Mouse (Mus musculus) erythroblast, adult 5-6 weeks (primary cell): ENCODE results near the gene Flii. TPM values are rescaled to one million over a fixed set of nuclear protein-coding genes. Genes with fewer than 3 reads are reported as not detected.
A peak's percentile ranks its signal among the peaks of the same experiment; 100 is the strongest.

ENCODE experiments used
- ATAC-seq: replicated peaks from 2 replicates; pipeline ENCODE4 v1.8.0; 2016; ENCODE audit warnings: moderate number of reproducible peaks, mild to moderate bottlenecking, moderate TSS enrichment, inconsistent platforms; ENCODE audit not compliant: poor library complexity, low FRiP score, severe bottlenecking
- total RNA-seq, 2 experiments: library from RNA; stranded (forward) in 1 of 2; stranded (reverse) in 1 of 2; fragments of 150-400 nt in 1 of 2; fragments of 200-764, 138-1000 nt in 1 of 2; gene quantifications; 2 replicates each; pipeline versions ENCODE4 v1.2.3 to v1.2.4; 2015 to 2017; ENCODE audit warnings: low replicate concordance in 2 of 2

The Flii gene
- total RNA-seq, 2 experiments from 2014 or later: 26.9 to 66.9 TPM

- peak; percentile 7 for ATAC-seq
Observed at GRCm38 (mm10) chr11:60727392-60728140, 503 bp upstream of the Flii start.

GRCm38 (mm10) chr11:60719263-60719662, 7.8 kb downstream of the Flii start:
- no peak for ATAC-seq

GRCm38 (mm10) chr11:60715833-60716232, 11.2 kb downstream of the Flii start:
- no peak for ATAC-seq

DNA sequence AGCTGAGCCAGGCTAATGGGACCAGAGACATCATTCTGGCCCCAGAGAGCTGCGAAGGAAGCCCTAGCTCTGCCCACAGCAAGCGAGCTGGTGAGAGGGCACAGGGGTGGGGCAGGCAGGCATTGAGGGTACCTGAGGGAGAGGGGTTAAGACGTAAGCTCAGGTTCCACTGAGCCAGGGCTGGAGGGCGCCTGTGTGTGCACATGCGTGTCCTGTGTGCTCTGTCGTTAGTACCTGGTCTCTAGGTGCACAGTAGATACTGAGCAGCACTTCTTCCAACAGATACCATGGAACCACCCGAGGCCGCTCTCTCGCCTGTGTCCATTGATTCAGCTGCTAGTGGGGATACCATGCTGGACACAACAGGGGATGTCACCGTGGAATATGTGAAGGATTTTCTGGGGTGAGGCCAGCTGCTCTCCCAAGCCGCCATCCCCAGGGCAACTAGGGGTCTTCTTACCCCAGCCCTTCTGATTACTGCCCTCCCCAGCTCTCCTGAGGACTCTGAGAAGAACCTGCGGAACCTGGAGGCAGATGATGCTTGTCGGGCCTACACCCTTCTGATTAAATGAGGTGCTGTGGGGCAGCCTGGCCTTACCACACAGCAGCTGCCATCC, 14.3 kb downstream of the Flii start:
- ATAC-seq: no peak

DNA sequence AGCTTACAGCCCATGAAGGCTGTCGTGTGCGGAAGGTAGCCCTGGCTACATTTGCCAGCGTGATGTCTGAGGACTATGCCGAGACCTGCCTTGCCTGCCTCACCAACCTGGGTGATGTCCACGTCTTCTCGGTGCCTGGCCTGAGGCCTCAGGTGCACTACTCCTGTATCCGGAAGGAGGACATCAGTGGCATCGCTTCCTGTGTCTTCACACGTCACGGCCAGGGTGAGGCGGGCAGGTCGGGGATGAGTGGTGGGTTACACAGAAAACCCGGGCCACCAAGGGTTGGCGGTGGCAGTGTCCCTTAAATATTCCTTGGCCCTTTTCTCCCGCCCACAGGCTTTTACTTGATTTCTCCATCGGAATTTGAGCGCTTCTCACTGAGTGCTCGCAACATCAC, 15.0 kb downstream of the Flii start:
- ATAC-seq: no peak

GRCm38 (mm10) chr11:60711218-60711617, 15.8 kb downstream of the Flii start:
- no peak for ATAC-seq

DNA sequence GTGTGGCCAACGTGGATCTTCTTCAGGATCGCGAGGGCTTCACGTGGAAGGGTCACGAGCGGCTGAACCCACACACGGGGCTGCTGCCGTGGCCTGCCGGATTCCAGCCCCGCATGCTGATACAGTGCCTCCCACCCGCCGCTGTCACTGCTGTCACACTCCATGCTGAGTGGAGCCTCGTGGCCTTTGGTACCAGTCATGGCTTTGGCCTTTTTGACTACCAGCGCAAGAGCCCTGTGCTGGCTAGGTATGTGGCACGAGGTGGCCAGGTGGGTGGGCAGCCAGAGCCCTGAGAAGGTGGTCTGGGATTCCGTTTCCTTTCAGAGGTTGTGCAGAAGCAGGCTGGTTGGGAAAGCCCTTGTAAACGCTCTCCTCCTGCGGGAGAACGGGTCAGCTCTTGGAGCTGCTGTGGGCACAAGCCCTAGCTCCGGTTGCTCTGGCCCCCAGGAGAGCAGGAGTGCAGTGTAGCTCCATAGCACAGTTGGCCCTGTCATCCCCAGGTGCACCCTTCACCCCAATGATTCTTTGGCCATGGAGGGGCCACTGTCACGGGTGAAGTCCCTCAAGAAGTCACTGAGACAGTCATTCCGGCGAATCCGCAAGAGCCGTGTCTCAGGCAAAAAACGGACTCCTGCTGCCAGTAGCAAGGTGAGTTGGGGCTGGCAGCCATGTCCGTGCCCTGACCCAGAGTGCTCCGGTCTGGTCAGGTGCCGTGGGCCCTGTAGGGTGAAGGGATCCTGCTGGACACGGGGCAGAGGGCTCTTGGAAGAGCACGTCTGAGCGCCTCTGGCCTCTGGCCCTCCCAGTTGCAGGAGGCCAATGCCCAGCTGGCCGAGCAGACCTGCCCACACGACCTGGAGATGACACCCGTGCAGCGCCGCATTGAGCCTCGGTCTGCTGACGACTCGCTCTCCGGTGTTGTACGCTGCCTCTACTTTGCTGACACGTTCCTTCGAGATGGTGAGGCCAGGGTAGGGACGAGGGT, 17.3 kb downstream of the Flii start:
- ATAC-seq: no peak

GRCm38 (mm10) chr11:60708631-60709030, 18.4 kb downstream of the Flii start:
- ATAC-seq: no peak

DNA sequence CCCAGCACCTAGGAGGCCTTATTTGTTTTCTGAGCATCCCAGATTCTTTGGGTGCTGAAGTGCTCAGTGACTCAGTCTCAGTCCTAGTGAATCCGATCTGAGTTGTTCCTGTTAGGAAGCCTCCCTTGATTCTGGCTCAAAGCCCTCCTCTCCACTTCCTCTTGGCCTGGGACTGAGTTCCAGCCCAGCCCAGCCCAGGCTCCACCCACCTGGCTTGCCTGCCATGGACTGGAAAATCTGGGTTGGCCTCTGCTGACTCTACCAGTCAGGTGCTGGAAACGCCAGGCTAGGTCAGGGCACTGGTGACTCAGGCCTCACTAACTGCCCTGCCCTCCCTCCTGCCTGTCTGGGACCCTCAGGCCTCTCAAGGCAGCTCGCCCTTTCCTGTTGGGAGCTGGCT, 19.4 kb downstream of the Flii start:
- ATAC-seq: no peak

DNA sequence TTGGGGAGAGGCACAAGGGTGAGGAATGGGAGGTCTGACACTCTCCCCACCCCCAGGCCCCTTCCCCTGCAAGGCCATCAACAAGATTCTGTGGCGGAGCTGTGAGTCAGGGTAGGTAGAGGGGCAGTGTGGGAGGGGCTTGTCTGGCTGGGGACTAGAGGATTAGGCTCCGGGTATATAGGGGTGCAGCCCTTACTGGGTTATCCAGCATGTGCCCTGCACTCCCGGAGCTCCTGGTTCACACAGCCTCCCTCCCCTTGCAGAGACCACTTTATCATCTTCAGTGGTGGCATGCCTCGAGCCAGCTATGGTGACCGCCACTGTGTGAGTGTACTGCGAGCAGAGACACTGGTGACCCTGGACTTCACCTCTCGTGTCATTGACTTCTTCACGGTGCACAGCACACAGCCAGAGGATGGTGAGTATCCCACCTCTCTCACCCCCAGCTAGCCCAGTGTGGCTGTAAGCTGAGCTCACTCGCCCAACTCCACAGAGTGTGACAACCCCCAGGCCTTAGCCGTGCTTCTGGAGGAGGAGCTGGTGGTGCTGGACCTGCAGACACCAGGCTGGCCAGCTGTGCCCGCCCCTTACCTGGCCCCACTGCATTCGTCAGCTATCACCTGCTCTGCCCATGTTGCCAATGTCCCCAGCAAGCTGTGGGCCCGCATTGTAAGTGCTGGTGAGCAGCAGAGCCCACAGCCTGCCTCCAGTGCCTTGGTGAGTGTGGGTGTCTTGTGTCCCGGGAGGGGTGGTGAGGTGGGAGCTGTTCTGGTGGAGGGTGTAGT, 20.2 kb downstream of the Flii start:
- no peak for ATAC-seq

DNA sequence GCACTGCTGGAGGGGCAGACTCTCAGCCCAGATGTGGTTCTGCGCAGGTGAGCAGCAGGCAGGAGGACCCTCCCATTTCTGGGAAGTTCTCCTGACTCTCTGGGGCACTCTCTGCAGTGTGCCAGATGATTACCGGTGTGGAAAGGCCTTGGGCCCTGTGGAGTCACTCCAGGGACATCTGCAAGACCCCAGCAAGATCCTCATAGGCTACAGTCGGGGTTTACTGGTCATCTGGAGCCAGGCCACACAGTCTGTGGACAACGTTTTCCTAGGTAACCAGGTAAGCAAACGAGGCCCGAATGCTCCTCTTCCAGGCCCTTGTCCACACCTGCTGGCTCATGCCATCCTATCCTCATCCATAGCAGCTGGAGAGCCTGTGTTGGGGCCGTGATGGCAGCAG, 21.0 kb downstream of the Flii start:
- no peak for ATAC-seq

- no peak for ATAC-seq
Observed at GRCm38 (mm10) chr11:60705255-60705654, 21.8 kb downstream of the Flii start.

- ATAC-seq: no peak
Observed at GRCm38 (mm10) chr11:60704023-60704880, 22.8 kb downstream of the Flii start.

- ATAC-seq: no peak
Observed at GRCm38 (mm10) chr11:60703131-60703530, 23.9 kb downstream of the Flii start.

- no peak for ATAC-seq
Observed at GRCm38 (mm10) chr11:60701611-60702010, 25.5 kb downstream of the Flii start.

GRCm38 (mm10) chr11:60700320-60701185, 26.5 kb downstream of the Flii start:
- ATAC-seq: no peak

DNA sequence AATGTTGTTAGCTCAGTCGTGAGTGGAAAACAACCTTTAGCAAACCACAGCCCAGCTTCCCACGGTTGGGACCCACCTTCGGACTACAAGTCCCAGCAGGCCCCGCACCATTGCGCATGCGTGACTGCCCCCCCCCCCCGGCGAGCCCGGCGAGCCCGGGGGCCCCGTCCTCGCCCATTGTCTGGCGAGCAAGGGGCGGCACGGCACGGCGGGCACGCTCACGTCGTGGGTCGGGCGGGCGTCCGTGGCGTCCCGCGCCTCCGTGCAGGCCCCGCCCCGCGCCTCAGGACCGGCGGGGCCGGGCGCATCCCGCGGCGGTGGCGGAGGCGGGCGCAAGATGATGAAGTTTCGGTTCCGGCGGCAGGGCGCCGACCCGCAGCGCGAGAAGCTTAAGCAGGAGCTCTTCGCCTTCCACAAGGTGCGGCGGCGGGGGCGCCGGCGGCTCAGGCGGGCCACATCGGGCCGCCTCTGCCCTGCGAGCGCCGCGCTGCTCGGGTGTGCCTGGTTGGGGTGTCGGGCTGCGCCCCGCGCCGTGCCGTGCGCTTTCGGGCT, 27.5 kb downstream of the Flii start, which contains the start of gene Llgl1:
Llgl1 (plus strand) TSS at position 200 of the 552 bp plus-strand sequence.
- ATAC-seq: peak; percentile 73
